Mouse (Mus musculus) forebrain, embryonic 12.5 days (tissue): ENCODE data around the gene Pla2g2f. TPM values are rescaled to one million over a fixed set of nuclear protein-coding genes. Genes with fewer than 3 reads are reported as not detected.

ENCODE experiments used
- ATAC-seq: fragments of 200-750 bp; cut with Nextera tagmentation; 2 replicates; pipeline ENCODE4 v1.8.0; 2017; ENCODE audit warnings: moderate TSS enrichment; ENCODE audit not compliant: low FRiP score
- H3K27ac ChIP-seq: fragments of 300-500 bp; sonication (generic); 2 replicates; pipeline ENCODE4 v1.5.1; 2016; ENCODE audit warnings: mild to moderate bottlenecking
- H3K27me3 ChIP-seq: fragments of 300-500 bp; sonication (generic); 2 replicates; pipeline ENCODE4 v1.6.1; 2016; ENCODE audit warnings: mild to moderate bottlenecking
- H3K36me3 ChIP-seq: fragments of 300-500 bp; sonication (generic); replicated peaks from 2 replicates; pipeline ENCODE4 v1.6.1; 2016; ENCODE audit warnings: mild to moderate bottlenecking
- H3K4me1 ChIP-seq: fragments of 300-500 bp; sonication (generic); 2 replicates; pipeline ENCODE4 v1.6.1; 2016
- H3K4me2 ChIP-seq: fragments of 300-500 bp; sonication (generic); 2 replicates; pipeline ENCODE4 v1.6.1; 2016; ENCODE audit warnings: mild to moderate bottlenecking, moderate library complexity
- H3K4me3 ChIP-seq: fragments of 300-500 bp; sonication (generic); replicated peaks from 2 replicates; pipeline ENCODE4 v1.5.1; 2016; ENCODE audit warnings: mild to moderate bottlenecking
- H3K9ac ChIP-seq: fragments of 300-500 bp; sonication (generic); 2 replicates; pipeline ENCODE4 v1.6.1; 2016; ENCODE audit warnings: mild to moderate bottlenecking
- H3K9me3 ChIP-seq: fragments of 300-500 bp; sonication (generic); 2 replicates; pipeline ENCODE4 v1.6.1; 2016
- WGBS: fragments of 180-500 bp; shearing (Covaris S2); methylation state at CpG from one replicate; pipeline ENCODE4 v1.1.7; 2016; 5-methylcytosine and 5-hydroxymethylcytosine counted together
- polyA plus RNA-seq: library from polyadenylated mRNA; unstranded; fragments of >200 nt; fragmentation: Nextera tagmentation; extraction: Ambion mirVana; gene quantifications from 2 replicates; pipeline ENCODE4 v1.2.1, GENCODE M21; 2016

Pla2g2f gene
- polyA plus RNA-seq, 1 experiment from 2014 or later = not detected

DNA sequence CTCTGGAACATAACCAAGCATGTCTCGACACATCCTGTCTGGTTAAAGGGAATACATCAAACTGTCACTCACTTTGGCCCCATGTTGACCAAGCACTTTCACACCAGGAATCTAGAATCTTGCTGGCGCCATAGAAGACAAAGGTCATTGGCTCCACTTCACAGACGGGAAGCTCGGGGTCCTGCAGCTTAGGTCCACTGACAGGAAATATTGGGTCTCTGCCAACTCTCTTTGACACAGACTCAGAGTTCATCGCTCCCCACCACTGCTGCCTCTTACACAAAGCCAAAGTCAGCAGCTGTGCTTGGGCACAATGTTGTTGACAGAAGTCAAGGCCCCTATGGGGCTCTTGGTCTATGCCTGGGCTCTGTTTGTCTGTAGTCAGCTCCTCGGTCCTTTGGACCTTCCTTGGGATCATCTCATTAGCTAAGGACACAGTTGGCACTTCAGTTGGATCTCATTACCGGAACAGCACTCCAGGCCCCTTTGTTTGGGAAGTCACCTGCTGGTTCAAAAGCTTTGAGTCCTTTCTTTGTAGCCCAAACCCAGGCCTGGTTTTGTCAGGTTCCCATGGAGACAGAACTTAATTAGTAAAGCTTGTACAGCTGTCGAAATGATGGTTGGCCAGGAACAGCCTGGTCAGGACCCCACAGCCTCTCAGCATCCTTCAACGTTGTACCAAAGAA, 28.3 kb downstream of the Pla2g2f start:
- WGBS = 20% methylated on average over 9 of the region's 9 CpGs
- H3K27ac ChIP-seq = no peak overlapping the region
- H3K4me1 ChIP-seq = peaks cover 23% of the 10 kb centered on the region
- no peak overlapping the region for H3K4me2 ChIP-seq
- H3K36me3 ChIP-seq = no peaks in the 10 kb centered on the region
- no peak overlapping the region for H3K9ac ChIP-seq
- no peak overlapping the region for H3K4me3 ChIP-seq
- peaks cover 30% of the 10 kb centered on the region for H3K27me3 ChIP-seq
- no peak for ATAC-seq
- no peaks in the 10 kb centered on the region for H3K9me3 ChIP-seq

DNA sequence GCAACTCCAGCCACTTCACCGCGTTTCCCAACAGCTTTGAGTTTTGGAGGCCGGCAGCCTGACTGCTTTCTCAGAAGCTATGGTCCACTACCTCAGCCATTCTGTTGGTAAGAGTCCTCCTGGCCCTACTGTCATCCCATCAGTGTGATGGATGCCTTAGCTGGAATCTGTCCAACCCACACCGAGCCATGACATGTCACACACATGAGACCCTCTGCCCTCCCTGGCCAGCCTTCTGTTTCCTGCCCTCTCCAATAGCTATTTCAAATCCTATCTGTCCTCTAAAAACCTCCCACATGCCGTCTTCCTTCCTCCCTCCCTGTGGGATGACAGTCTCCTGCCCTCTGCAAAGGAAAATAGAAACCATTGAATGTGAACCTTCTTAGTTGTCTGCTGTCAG, 31.7 kb downstream of the Pla2g2f start:
- Histone ChIP-seq H3K27me3 (peaks cover 25% of the 10 kb centered on the region), H3K4me1 (peaks cover 27% of the 10 kb centered on the region), H3K9ac (no peak overlapping the region), H3K27ac (no peak overlapping the region), H3K4me3 (no peak overlapping the region), H3K9me3 (no peaks in the 10 kb centered on the region), H3K36me3 (no peaks in the 10 kb centered on the region), H3K4me2 (no peak overlapping the region)
- 88% methylated on average over 5 of the region's 5 CpGs for WGBS
- no peak for ATAC-seq

DNA sequence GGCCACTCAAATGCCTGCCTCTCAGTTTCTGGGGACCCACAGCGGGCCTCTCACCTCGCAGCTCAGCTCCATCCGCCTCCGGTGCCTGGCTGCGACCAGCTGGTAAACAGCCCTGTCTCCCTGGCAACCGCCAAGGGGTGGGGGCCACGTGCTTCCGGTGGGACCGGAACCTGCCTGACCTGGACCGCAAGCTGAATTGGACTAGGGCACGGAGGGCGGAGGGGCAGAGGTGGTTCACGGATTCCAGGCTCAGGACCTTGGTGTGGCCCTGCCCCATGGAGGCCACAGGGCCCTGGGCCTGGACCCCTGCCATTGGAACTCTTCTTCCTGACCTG, 32.3 kb downstream of the Pla2g2f start:
- Histone ChIP-seq H3K4me1 (peaks cover 27% of the 10 kb centered on the region), H3K9me3 (no peaks in the 10 kb centered on the region), H3K36me3 (no peaks in the 10 kb centered on the region), H3K27me3 (peaks cover 23% of the 10 kb centered on the region), H3K27ac (no peak overlapping the region), H3K9ac (peak overlapping the region; percentile 25; the same call in 1 of the 2 replicates), H3K4me2 (peak overlapping the region; percentile 54), H3K4me3 (peak overlapping the region; percentile 23)
- peak; percentile 73 for ATAC-seq
- WGBS = 11% methylated on average over 13 of the region's 13 CpGs

DNA sequence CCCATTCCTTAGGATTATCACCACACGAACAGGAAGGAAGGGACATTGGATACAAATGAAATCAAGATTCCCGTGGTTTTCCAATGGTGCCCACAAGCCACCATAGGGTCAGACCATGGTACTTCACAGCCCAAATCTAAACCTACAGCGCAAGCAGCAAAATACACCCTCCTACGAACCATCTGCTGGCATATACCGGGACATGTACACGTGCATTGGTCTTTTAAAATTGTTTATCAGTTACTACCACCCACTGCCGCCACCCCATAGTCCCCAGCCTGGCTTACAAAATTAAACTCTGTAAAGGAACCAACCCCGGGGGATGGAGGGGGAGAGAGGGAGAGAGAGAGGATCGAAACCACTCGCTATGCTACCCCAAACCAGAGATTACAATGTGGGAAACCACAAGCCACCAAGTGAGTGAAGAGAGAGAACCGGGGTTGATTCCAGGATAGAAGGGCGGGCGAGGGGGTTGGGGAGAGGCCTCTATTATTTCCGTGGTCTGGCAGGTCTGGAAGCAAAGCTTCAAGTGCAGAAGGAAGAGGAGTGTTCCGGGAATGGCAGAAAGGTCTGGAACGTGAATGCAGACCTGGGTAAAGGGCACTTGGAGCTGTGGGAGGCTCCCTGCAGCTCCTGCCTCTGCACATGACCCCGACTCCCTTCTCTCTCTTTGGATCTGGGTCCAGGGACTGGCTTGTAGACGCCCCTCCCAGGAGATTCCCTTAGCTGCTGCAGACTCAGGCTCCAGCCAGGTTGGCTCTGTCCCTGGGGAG, 32.9 kb downstream of the Pla2g2f start, which contains the start of gene Pla2g2c:
Pla2g2c (plus strand) TSS at position 439 of the 773 bp plus-strand sequence.
- Histone ChIP-seq H3K4me2 (peak within 1 kb of the TSS; percentile 54), H3K27me3 (peaks cover 23% of the 10 kb centered on the region), H3K9ac (peak within 1 kb of the TSS; percentile 25; the same call in 1 of the 2 replicates), H3K4me3 (peak within 1 kb of the TSS; percentile 23), H3K36me3 (no peaks in the 10 kb centered on the region), H3K4me1 (peaks cover 24% of the 10 kb centered on the region), H3K9me3 (no peaks in the 10 kb centered on the region), H3K27ac (no peak within 1 kb of the TSS)
- WGBS = 51% methylated on average over 18 of the region's 18 CpGs
- no peak for ATAC-seq

- H3K9ac ChIP-seq = no peak overlapping the region
- H3K36me3 ChIP-seq = no peaks in the 10 kb centered on the region
- no peak overlapping the region for H3K4me3 ChIP-seq
- no peak overlapping the region for H3K4me2 ChIP-seq
- 79% methylated on average over 15 of the region's 15 CpGs for WGBS
- H3K9me3 ChIP-seq = no peaks in the 10 kb centered on the region
- H3K27me3 ChIP-seq = peaks cover 23% of the 10 kb centered on the region
- no peak for ATAC-seq
- no peak overlapping the region for H3K27ac ChIP-seq
- peaks cover 18% of the 10 kb centered on the region for H3K4me1 ChIP-seq
These were observed 33.7 kb downstream of the Pla2g2f start for GRCm38 (mm10) chr4:138723493-138724281.

DNA sequence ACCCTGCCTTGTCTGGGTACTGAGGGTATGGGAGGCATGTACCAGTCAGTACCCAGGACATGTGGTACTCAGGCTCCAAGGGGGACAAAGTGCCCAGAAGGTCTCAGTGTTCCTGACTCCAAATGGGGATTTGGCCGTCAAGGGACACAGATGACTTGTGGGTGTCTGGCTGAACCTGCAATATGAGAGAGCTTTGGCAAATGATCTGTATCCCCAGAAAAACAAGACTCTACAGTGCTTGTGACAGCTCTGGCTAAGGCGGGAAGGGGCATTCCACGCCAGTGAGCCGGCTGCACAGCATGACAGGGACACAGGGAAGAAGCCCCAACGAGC, 38.2 kb downstream of the Pla2g2f start:
- Histone ChIP-seq H3K9ac (no peak overlapping the region), H3K4me3 (no peak overlapping the region), H3K27me3 (peaks cover 11% of the 10 kb centered on the region; the same call in 1 of the 2 replicates), H3K27ac (no peak overlapping the region), H3K4me2 (no peak overlapping the region), H3K9me3 (no peaks in the 10 kb centered on the region), H3K36me3 (no peaks in the 10 kb centered on the region), H3K4me1 (0 out of 2 replicates have a peak, but pooled peaks cover 4% of the 10 kb centered on the region)
- WGBS = 78% methylated on average over 5 of the region's 5 CpGs
- ATAC-seq = no peak

DNA sequence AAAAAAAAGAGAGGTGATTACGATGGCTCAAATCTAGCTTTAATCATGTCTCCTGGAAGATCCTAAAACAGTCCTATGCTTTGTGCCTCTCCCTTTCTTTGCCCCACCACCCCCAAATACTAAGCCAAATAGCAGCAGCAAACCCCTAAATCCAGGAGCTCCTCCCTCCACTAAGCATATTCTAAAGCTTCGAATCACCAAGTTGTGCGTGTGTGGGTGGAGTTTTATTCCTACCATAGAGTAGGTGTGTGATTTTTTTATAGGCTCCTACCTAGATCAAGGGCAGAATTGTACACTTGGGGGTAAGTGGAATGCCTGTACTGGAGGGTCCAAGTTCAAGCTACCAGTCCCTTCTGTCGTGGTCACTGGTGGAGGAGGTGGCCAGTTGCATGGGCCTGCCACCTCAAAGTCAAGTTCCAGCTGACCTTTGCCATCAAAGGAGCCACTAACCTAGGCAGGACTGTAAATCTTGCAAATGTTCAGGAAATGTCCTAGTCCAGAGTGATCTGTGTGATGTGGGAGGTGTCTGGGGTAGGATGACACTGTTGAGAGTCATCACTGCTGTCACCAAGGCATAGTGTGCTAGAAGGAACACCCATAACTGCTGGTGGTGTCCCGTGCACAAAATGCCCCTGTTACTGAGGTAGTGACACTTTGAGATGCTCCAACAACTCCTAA, 38.7 kb downstream of the Pla2g2f start:
- 80% methylated on average over 5 of the region's 5 CpGs for WGBS
- H3K4me1 ChIP-seq = no peaks in the 10 kb centered on the region

GRCm38 (mm10) chr4:138716697-138717096, 40.7 kb downstream of the Pla2g2f start:
- Histone ChIP-seq H3K27ac (no peak overlapping the region), H3K4me2 (no peak overlapping the region), H3K27me3 (0 out of 2 replicates have a peak, but pooled peaks cover 5% of the 10 kb centered on the region), H3K4me3 (no peak overlapping the region), H3K9me3 (no peaks in the 10 kb centered on the region), H3K36me3 (no peaks in the 10 kb centered on the region), H3K9ac (no peak overlapping the region), H3K4me1 (no peaks in the 10 kb centered on the region)
- ATAC-seq = no peak
- 89% methylated on average over 9 of the region's 9 CpGs for WGBS

More for the DNA sequence above, 38.7 kb downstream of the Pla2g2f start:
- ATAC-seq = no peak
- no peaks in the 10 kb centered on the region for H3K36me3 ChIP-seq
- no peak overlapping the region for H3K4me3 ChIP-seq
- H3K9ac ChIP-seq = no peak overlapping the region
- no peaks in the 10 kb centered on the region for H3K9me3 ChIP-seq
- H3K27me3 ChIP-seq = peaks cover 6% of the 10 kb centered on the region; the same call in 1 of the 2 replicates
- no peak overlapping the region for H3K4me2 ChIP-seq
- no peak overlapping the region for H3K27ac ChIP-seq

- H3K4me2 ChIP-seq = no peak overlapping the region
- WGBS = 95% methylated on average over 1 of the region's 1 CpGs
- no peaks in the 10 kb centered on the region for H3K4me1 ChIP-seq
- ATAC-seq = no peak
- peaks cover 9% of the 10 kb centered on the region; the same call in 1 of the 2 replicates for H3K27me3 ChIP-seq
- H3K9ac ChIP-seq = no peak overlapping the region
- no peaks in the 10 kb centered on the region for H3K36me3 ChIP-seq
- no peaks in the 10 kb centered on the region for H3K9me3 ChIP-seq
- no peak overlapping the region for H3K4me3 ChIP-seq
- no peak overlapping the region for H3K27ac ChIP-seq
These were observed 43.2 kb downstream of the Pla2g2f start for GRCm38 (mm10) chr4:138714186-138714585.

DNA sequence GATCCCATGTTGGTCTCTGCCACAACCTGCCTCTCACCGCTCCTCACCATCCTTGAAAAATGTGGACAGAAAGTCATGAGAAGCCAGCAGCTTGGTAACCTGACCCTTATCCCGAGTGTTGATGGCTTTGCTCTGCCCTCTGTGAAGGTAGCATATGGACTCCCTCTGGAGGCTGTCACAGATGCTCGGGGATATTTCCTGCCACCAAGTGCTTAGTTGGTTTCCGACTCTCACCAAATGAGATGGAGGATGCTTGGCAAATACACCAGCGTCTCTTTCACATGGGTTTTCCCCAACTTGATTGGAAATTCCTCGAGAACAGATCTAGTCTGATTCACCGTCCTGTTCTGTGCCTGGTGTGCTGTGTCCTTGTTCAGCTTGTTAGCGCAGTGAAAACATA, 44.8 kb downstream of the Pla2g2f start:
- H3K36me3 ChIP-seq = no peaks in the 10 kb centered on the region
- WGBS = 86% methylated on average over 8 of the region's 8 CpGs
- ATAC-seq = no peak
- H3K4me2 ChIP-seq = no peak overlapping the region
- no peak overlapping the region for H3K9ac ChIP-seq
- no peaks in the 10 kb centered on the region for H3K9me3 ChIP-seq
- peaks cover 9% of the 10 kb centered on the region; the same call in 1 of the 2 replicates for H3K27me3 ChIP-seq
- no peak overlapping the region for H3K4me3 ChIP-seq
- H3K4me1 ChIP-seq = no peaks in the 10 kb centered on the region
- no peak overlapping the region for H3K27ac ChIP-seq

DNA sequence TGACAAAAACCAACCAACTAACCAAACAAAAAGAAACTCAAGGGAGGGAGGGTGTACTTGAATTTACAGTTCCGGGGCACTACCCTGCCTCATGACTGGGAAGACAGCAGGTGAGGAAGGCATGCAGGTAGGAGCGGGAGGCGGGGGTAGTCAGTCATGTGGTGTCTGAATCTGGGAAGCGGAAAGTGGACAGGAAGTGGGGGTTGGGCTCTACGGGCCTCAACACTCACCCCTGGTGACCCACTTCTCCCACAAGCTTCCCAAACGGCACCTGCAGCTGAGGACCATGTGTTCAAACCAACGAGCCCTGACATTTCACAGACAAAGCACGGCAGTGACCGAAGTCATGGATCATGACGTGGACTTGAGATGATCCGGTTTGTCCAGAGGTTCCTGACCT, 45.3 kb downstream of the Pla2g2f start:
- no peak for ATAC-seq
- no peak overlapping the region for H3K4me2 ChIP-seq
- H3K27ac ChIP-seq = no peak overlapping the region
- H3K9ac ChIP-seq = no peak overlapping the region
- no peaks in the 10 kb centered on the region for H3K36me3 ChIP-seq
- peaks cover 13% of the 10 kb centered on the region; the same call in 1 of the 2 replicates for H3K27me3 ChIP-seq
- H3K4me1 ChIP-seq = no peaks in the 10 kb centered on the region
- no peaks in the 10 kb centered on the region for H3K9me3 ChIP-seq
- 91% methylated on average over 11 of the region's 11 CpGs for WGBS
- no peak overlapping the region for H3K4me3 ChIP-seq
